Mouse (Mus musculus): ENCODE measurements around the gene Vps51. TPM values are rescaled to one million over a fixed set of nuclear protein-coding genes. Genes with fewer than 3 reads are reported as not detected.

Vps51 gene
- polyA plus RNA-seq, 1 experiment, result 55.2 TPM

DNA sequence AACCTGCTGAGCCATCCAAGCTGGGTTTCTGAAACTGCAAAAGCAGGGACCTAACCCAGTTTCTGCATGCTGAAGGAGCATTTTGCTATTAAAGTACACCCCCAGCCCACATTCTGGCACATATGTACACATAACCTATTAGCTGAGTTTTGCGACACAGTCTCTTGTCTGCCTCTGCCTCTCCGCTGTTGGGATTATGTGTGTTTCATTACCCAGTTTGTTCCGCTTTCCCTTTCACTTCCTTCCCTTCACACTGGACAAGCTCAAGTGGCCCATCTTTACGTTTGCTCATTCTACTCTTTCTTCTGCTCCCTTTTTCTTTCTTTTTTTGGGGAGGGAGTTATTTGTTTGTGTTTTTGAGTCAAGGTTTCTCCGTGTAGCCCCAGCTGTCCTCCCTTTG lies 3.1 kb downstream of the Vps51 start:
- Histone ChIP-seq H3K36me3 (ENCODE audit: control insufficient read depth, insufficient read depth) (peaks cover 11% of the 10 kb centered on the region), H3K27me3 (ENCODE audit: control insufficient read depth, insufficient read depth, insufficient read length) (no peaks in the 10 kb centered on the region), H3K79me2 (ENCODE audit: control insufficient read depth, insufficient read depth) (peaks cover 28% of the 10 kb centered on the region), H3K79me3 (ENCODE audit: low read depth) (peaks cover 7% of the 10 kb centered on the region), H3ac (ENCODE audit: control insufficient read depth, insufficient read length, low read depth) (no peak overlapping the region), H3K4me3 (ENCODE audit: insufficient read depth, poor library complexity, severe bottlenecking) (no peak overlapping the region)
- TF ChIP-seq CTCF (IDR thresholded peaks at IDR 0.05; ENCODE audit: control insufficient read depth, insufficient read depth, insufficient read length) (no peak), MAX (IDR thresholded peaks at IDR 0.05) (no peak), MYOD1 (IDR thresholded peaks at IDR 0.05; ENCODE audit: control insufficient read depth, insufficient read length, low read depth) (no peak), USF1 (IDR thresholded peaks at IDR 0.05; ENCODE audit: low read depth) (no peak), FOSL1 (IDR thresholded peaks at IDR 0.05; ENCODE audit: insufficient read depth, low read length, poor library complexity, severe bottlenecking) (no peak), CEBPB (IDR thresholded peaks at IDR 0.05; ENCODE audit: low read depth) (no peak), MYOG (IDR thresholded peaks at IDR 0.05; ENCODE audit: control insufficient read depth, extremely low read depth, insufficient read length) (no peak)

- Histone ChIP-seq H3K79me3 (ENCODE audit: low read depth) (peaks cover 3% of the 10 kb centered on the region), H3K27me3 (ENCODE audit: control insufficient read depth, insufficient read depth, insufficient read length) (no peaks in the 10 kb centered on the region), H3K4me3 (ENCODE audit: insufficient read depth, poor library complexity, severe bottlenecking) (no peak overlapping the region), H3K79me2 (ENCODE audit: control insufficient read depth, insufficient read depth) (peaks cover 22% of the 10 kb centered on the region), H3K36me3 (ENCODE audit: control insufficient read depth, insufficient read depth) (peaks cover 16% of the 10 kb centered on the region), H3ac (ENCODE audit: control insufficient read depth, insufficient read length, low read depth) (no peak overlapping the region)
- TF ChIP-seq MYOD1 (IDR thresholded peaks at IDR 0.05; ENCODE audit: control insufficient read depth, insufficient read length, low read depth), result no peak
- TF ChIP-seq CTCF (IDR thresholded peaks at IDR 0.05; ENCODE audit: control insufficient read depth, insufficient read depth, insufficient read length), result no peak
- no peak for TF ChIP-seq USF1 (IDR thresholded peaks at IDR 0.05; ENCODE audit: low read depth)
- TF ChIP-seq CEBPB (IDR thresholded peaks at IDR 0.05; ENCODE audit: low read depth), result no peak
- no peak for TF ChIP-seq FOSL1 (IDR thresholded peaks at IDR 0.05; ENCODE audit: insufficient read depth, low read length, poor library complexity, severe bottlenecking)
- no peak for TF ChIP-seq MYOG (IDR thresholded peaks at IDR 0.05; ENCODE audit: control insufficient read depth, extremely low read depth, insufficient read length)
Measured at GRCm38 (mm10) chr19:6071261-6071660, 5.8 kb downstream of the Vps51 start.

- H3ac ChIP-seq (ENCODE audit: control insufficient read depth, insufficient read length, low read depth), result no peak overlapping the region
- no peak for TF ChIP-seq USF1 (IDR thresholded peaks at IDR 0.05; ENCODE audit: low read depth)
- TF ChIP-seq MYOD1 (IDR thresholded peaks at IDR 0.05; ENCODE audit: control insufficient read depth, insufficient read length, low read depth), result no peak
- TF ChIP-seq FOSL1 (IDR thresholded peaks at IDR 0.05; ENCODE audit: insufficient read depth, low read length, poor library complexity, severe bottlenecking), result no peak
- no peak for TF ChIP-seq CEBPB (IDR thresholded peaks at IDR 0.05; ENCODE audit: low read depth)
- no peak for TF ChIP-seq CTCF (IDR thresholded peaks at IDR 0.05; ENCODE audit: control insufficient read depth, insufficient read depth, insufficient read length)
- TF ChIP-seq MYOG (IDR thresholded peaks at IDR 0.05; ENCODE audit: control insufficient read depth, extremely low read depth, insufficient read length), result no peak
- TF ChIP-seq MAX (IDR thresholded peaks at IDR 0.05), result no peak
- H3K36me3 ChIP-seq (ENCODE audit: control insufficient read depth, insufficient read depth), result peaks cover 16% of the 10 kb centered on the region
- no peaks in the 10 kb centered on the region for H3K27me3 ChIP-seq (ENCODE audit: control insufficient read depth, insufficient read depth, insufficient read length)
- H3K4me3 ChIP-seq (ENCODE audit: insufficient read depth, poor library complexity, severe bottlenecking), result no peak overlapping the region
- H3K79me2 ChIP-seq (ENCODE audit: control insufficient read depth, insufficient read depth), result peaks cover 16% of the 10 kb centered on the region
- H3K79me3 ChIP-seq (ENCODE audit: low read depth), result no peaks in the 10 kb centered on the region
Measured at GRCm38 (mm10) chr19:6070571-6071250, 6.3 kb downstream of the Vps51 start.

DNA sequence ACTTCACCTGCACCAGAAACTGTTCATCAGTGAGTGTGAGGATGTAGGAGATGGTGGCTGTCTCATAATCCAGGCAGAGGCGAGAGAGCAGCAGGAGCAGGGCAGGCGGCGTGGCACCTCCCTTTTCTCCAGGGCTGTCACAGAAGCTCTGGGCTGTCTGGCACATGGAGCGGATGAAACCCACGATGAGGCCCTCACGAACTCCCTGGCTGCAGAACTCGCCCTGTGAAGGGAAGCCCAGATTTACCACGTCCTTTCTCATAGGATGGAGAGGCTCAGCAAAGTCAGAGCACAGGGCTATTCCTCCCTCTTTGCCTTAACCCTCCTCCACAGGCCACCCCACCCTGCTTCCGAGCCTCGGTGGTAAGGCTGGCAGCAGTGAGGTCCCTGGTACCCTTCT lies 7.2 kb downstream of the Vps51 start:
- Histone ChIP-seq H3ac (ENCODE audit: control insufficient read depth, insufficient read length, low read depth) (no peak overlapping the region), H3K36me3 (ENCODE audit: control insufficient read depth, insufficient read depth) (peaks cover 15% of the 10 kb centered on the region), H3K4me3 (ENCODE audit: insufficient read depth, poor library complexity, severe bottlenecking) (no peak overlapping the region), H3K79me3 (ENCODE audit: low read depth) (no peaks in the 10 kb centered on the region), H3K79me2 (ENCODE audit: control insufficient read depth, insufficient read depth) (peaks cover 8% of the 10 kb centered on the region), H3K27me3 (ENCODE audit: control insufficient read depth, insufficient read depth, insufficient read length) (no peaks in the 10 kb centered on the region)
- TF ChIP-seq USF1 (IDR thresholded peaks at IDR 0.05; ENCODE audit: low read depth) (no peak), FOSL1 (IDR thresholded peaks at IDR 0.05; ENCODE audit: insufficient read depth, low read length, poor library complexity, severe bottlenecking) (no peak), MAX (IDR thresholded peaks at IDR 0.05) (no peak), CTCF (IDR thresholded peaks at IDR 0.05; ENCODE audit: control insufficient read depth, insufficient read depth, insufficient read length) (no peak), MYOD1 (IDR thresholded peaks at IDR 0.05; ENCODE audit: control insufficient read depth, insufficient read length, low read depth) (no peak), CEBPB (IDR thresholded peaks at IDR 0.05; ENCODE audit: low read depth) (no peak), MYOG (IDR thresholded peaks at IDR 0.05; ENCODE audit: control insufficient read depth, extremely low read depth, insufficient read length) (no peak)

DNA sequence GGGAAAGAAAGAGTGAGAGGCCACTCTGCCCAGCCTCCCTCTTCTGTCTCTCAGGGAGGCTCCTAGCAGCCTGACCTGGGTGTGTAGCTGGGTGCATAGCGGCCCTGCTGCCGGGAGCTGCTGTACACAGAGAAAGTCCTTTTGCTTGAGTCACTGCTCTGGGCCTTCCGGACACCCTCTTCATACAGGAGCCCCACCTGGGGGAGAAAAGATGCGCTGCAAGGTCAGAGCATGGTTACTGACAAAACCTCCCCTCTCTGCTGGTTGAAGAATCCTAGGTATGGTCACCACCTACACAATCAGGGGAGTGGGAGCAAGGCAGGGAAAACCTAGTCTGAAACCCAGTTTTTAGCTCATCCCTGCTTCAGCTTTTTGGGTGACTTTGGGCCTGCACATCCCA lies 8.1 kb downstream of the Vps51 start:
- peaks cover 9% of the 10 kb centered on the region for H3K36me3 ChIP-seq (ENCODE audit: control insufficient read depth, insufficient read depth)
- no peak overlapping the region for H3K4me3 ChIP-seq (ENCODE audit: insufficient read depth, poor library complexity, severe bottlenecking)
- TF ChIP-seq CTCF (IDR thresholded peaks at IDR 0.05; ENCODE audit: control insufficient read depth, insufficient read depth, insufficient read length), result no peak
- no peak for TF ChIP-seq CEBPB (IDR thresholded peaks at IDR 0.05; ENCODE audit: low read depth)
- no peak for TF ChIP-seq MAX (IDR thresholded peaks at IDR 0.05)
- no peak for TF ChIP-seq FOSL1 (IDR thresholded peaks at IDR 0.05; ENCODE audit: insufficient read depth, low read length, poor library complexity, severe bottlenecking)
- no peak for TF ChIP-seq MYOD1 (IDR thresholded peaks at IDR 0.05; ENCODE audit: control insufficient read depth, insufficient read length, low read depth)
- TF ChIP-seq MYOG (IDR thresholded peaks at IDR 0.05; ENCODE audit: control insufficient read depth, extremely low read depth, insufficient read length), result no peak
- TF ChIP-seq USF1 (IDR thresholded peaks at IDR 0.05; ENCODE audit: low read depth), result no peak

More for the DNA sequence above, 8.1 kb downstream of the Vps51 start:
- no peaks in the 10 kb centered on the region for H3K79me2 ChIP-seq (ENCODE audit: control insufficient read depth, insufficient read depth)
- H3ac ChIP-seq (ENCODE audit: control insufficient read depth, insufficient read length, low read depth), result no peak overlapping the region
- no peaks in the 10 kb centered on the region for H3K27me3 ChIP-seq (ENCODE audit: control insufficient read depth, insufficient read depth, insufficient read length)
- H3K79me3 ChIP-seq (ENCODE audit: low read depth), result no peaks in the 10 kb centered on the region

Data from C2C12 (cell line).